Mouse (Mus musculus) erythroblast, embryonic 14.5 days (primary cell): ENCODE data around the gene Kcnn4.

Experiments
- GATA1 ChIP-seq: IDR thresholded peaks from 2 replicates; pipeline ENCODE4 v1.6.1; 2012; ENCODE audit warnings: low read length, inconsistent platforms, mixed read lengths
- TAL1 ChIP-seq: IDR thresholded peaks from 3 replicates; pipeline ENCODE4 v1.6.1; 2012; ENCODE audit warnings: low read length, inconsistent platforms, mixed read lengths

- TF ChIP-seq TAL1 (no peak), GATA1 (no peak)
Measured at GRCm38 (mm10) chr7:24390512-24390911, 20.4 kb downstream of the Kcnn4 start.
